Comparison of ENCODE assay signal across 17 mouse cellular contexts in the genomic region with DNA sequence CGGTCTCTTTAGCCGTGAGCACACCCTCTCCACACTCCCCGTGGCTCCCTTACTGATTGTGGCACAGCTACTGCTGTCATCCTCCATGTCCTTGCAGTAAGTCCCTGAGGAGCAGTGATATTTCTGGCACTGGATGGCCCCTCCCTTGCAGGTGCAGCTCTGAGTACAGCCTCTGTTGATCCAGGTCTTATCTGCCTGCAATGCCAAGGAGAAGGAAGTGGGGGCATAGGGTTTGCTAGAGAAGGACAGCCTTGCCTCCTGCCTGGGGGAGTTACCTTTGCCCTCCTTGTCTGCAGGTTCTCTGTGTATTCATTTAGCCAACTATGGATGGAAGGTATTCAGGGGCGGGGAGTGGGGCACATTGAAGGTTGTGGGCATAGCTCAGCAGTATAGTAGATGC. TPM values are rescaled to one million over a fixed set of nuclear protein-coding genes. Genes with fewer than 3 reads are reported as not detected.
"Had no signal": no experiment of that assay in that cellular context is flagged by ENCODE, and none has a peak within 500 bp of the region (broad histone marks: within the 10 kb centered on the region; RNA-seq: fewer than 3 reads in every experiment).

No protein-coding gene starts in this region.

- H3K4me2 ChIP-seq: liver, embryonic 13.5 days; midbrain, embryonic 12.5 days; midbrain, embryonic 15.5 days; neural tube, embryonic 12.5 days; neural tube, embryonic 15.5 days had no signal

- H3K4me1 ChIP-seq: midbrain, embryonic 12.5 days; midbrain, embryonic 15.5 days; neural tube, embryonic 12.5 days; neural tube, embryonic 15.5 days had no signal

- H3K27ac ChIP-seq: kidney, postnatal 0 days; layer of hippocampus, adult 2 months; left cerebral cortex, adult 2 months; liver, embryonic 13.5 days; macrophage; midbrain, embryonic 12.5 days; midbrain, embryonic 15.5 days; neural tube, embryonic 12.5 days; neural tube, embryonic 15.5 days had no signal

- H3K9ac ChIP-seq: liver, embryonic 13.5 days; midbrain, embryonic 12.5 days; midbrain, embryonic 15.5 days; neural tube, embryonic 12.5 days; neural tube, embryonic 15.5 days had no signal

- H3K4me3 ChIP-seq: layer of hippocampus, adult 2 months; left cerebral cortex, adult 2 months; liver, embryonic 13.5 days; midbrain, embryonic 12.5 days; midbrain, embryonic 15.5 days; neural tube, embryonic 12.5 days; neural tube, embryonic 15.5 days had no signal

- H3K9me3 ChIP-seq: liver, embryonic 13.5 days; midbrain, embryonic 12.5 days; midbrain, embryonic 15.5 days; neural tube, embryonic 12.5 days; neural tube, embryonic 15.5 days had no signal

- ATAC-seq: midbrain, embryonic 15.5 days had no signal

- H3K27me3 ChIP-seq: liver, embryonic 13.5 days; midbrain, embryonic 12.5 days; midbrain, embryonic 15.5 days; neural tube, embryonic 12.5 days; neural tube, embryonic 15.5 days had no signal

- DNase-seq: layer of hippocampus, adult 9-11 months; liver, embryonic 13.5 days; lung, postnatal 14 days; right cerebral cortex, adult 18-20 months; right cerebral cortex, postnatal 25 days; thymus, adult 2 months; thymus, postnatal 14 days; thymus, postnatal 4 days had no signal

- H3K36me3 ChIP-seq: liver, embryonic 13.5 days; midbrain, embryonic 12.5 days; midbrain, embryonic 15.5 days; neural tube, embryonic 12.5 days; neural tube, embryonic 15.5 days had no signal

RNA-seq across cellular contexts. Expression of gene Zan, which starts 57.0 kb away (rescaled TPM):
- polyA plus RNA-seq: limb, embryonic 11.5 days; macrophage had no signal
